Mouse (Mus musculus) erythroid progenitor cell, adult 5-6 weeks (primary cell): Measurements from ENCODE around the gene Zfp983. TPM values are rescaled to one million over a fixed set of nuclear protein-coding genes. Genes with fewer than 3 reads are reported as not detected.

Experiments used
- total RNA-seq, 2 experiments: library from RNA; stranded (forward) in 1 of 2; stranded (reverse) in 1 of 2; fragments of 150-400 nt in 1 of 2; fragments of 186-747, 209-891 nt in 1 of 2; gene quantifications; 2 replicates each; pipeline versions ENCODE4 v1.2.3 to v1.2.4; 2015 to 2017; ENCODE audit warnings: low replicate concordance in 2 of 2

The Zfp983 gene
- total RNA-seq, 2 experiments from 2014 or later, result 1.4 to 10.1 TPM

Other genes with a start within 250 kb of the Zfp983 start
- 1.1 and 1.3 TPM in 2 replicates for gene Zfp54, start 227.4 kb upstream of the Zfp983 start, total RNA-seq (2015; ENCODE audit: low replicate concordance)
- 8.5 TPM in 1 of 2 replicates, not detected in the other for gene Zfp54, start 227.4 kb upstream of the Zfp983 start, total RNA-seq (2017; ENCODE audit: low replicate concordance)
- 3.4 and 10.1 TPM in 2 replicates for gene Zfp51, start 200.2 kb upstream of the Zfp983 start, total RNA-seq (2015; ENCODE audit: low replicate concordance)
- gene Zfp51, start 200.2 kb upstream of the Zfp983 start, total RNA-seq (2017; ENCODE audit: low replicate concordance), result 6.5 and 11.9 TPM in 2 replicates
- 2.1 and 11.5 TPM in 2 replicates for gene Zfp53, start 161.6 kb upstream of the Zfp983 start, total RNA-seq (2015; ENCODE audit: low replicate concordance)
- gene Zfp53, start 161.6 kb upstream of the Zfp983 start, total RNA-seq (2017; ENCODE audit: low replicate concordance), result 3.3 and 9.1 TPM in 2 replicates
- 5.0 and 6.3 TPM in 2 replicates for gene Zfp52, start 115.1 kb upstream of the Zfp983 start, total RNA-seq (2015; ENCODE audit: low replicate concordance)
- gene Zfp52, start 115.1 kb upstream of the Zfp983 start, total RNA-seq (2017; ENCODE audit: low replicate concordance), result 3.2 and 4.1 TPM in 2 replicates
- gene Zfp948, start 83.6 kb upstream of the Zfp983 start, total RNA-seq (2015; ENCODE audit: low replicate concordance), result 4.6 and 4.7 TPM in 2 replicates
- 2.4 and 2.7 TPM in 2 replicates for gene Zfp948, start 83.6 kb upstream of the Zfp983 start, total RNA-seq (2017; ENCODE audit: low replicate concordance)
- gene Gm10226, start 41.2 kb downstream of the Zfp983 start, total RNA-seq (2015; ENCODE audit: low replicate concordance), result not detected in 2 replicates
- gene Gm10226, start 41.2 kb downstream of the Zfp983 start, total RNA-seq (2017; ENCODE audit: low replicate concordance), result 4.2 TPM in 1 of 2 replicates, not detected in the other
- gene Zfp760, start 57.1 kb downstream of the Zfp983 start, total RNA-seq (2015; ENCODE audit: low replicate concordance), result 7.2 and 15.1 TPM in 2 replicates
- gene Zfp760, start 57.1 kb downstream of the Zfp983 start, total RNA-seq (2017; ENCODE audit: low replicate concordance), result 1.9 and 4.4 TPM in 2 replicates
- gene Zfp229, start 80.2 kb downstream of the Zfp983 start, total RNA-seq (2015; ENCODE audit: low replicate concordance), result 1.1 and 2.1 TPM in 2 replicates
- gene Zfp229, start 80.2 kb downstream of the Zfp983 start, total RNA-seq (2017; ENCODE audit: low replicate concordance), result 1.7 and 4.6 TPM in 2 replicates
- gene Zfp820, start 195.1 kb downstream of the Zfp983 start, total RNA-seq (2015; ENCODE audit: low replicate concordance), result 3.4 TPM in 1 of 2 replicates, not detected in the other
- 0.51 TPM in 1 of 2 replicates, not detected in the other for gene Zfp820, start 195.1 kb downstream of the Zfp983 start, total RNA-seq (2017; ENCODE audit: low replicate concordance)